Mouse (Mus musculus) limb, embryonic 10.5 days (tissue): ENCODE measurements around the gene Tas2r143. TPM values are rescaled to one million over a fixed set of nuclear protein-coding genes. Genes with fewer than 3 reads are reported as not detected.

Source experiments
- DNase-seq: peaks from one replicate; pipeline ENCODE4 v3.0.0-alpha.2; 2017; ENCODE audit warnings: low spot score
- H3K27ac ChIP-seq: fragments of 300-500 bp; sonication (generic); 2 replicates; pipeline ENCODE4 v1.5.1; 2016; ENCODE audit warnings: mild to moderate bottlenecking
- H3K27me3 ChIP-seq: fragments of 300-500 bp; sonication (generic); 2 replicates; pipeline ENCODE4 v1.6.1; 2016; ENCODE audit warnings: low read depth, mild to moderate bottlenecking; ENCODE audit not compliant: poor library complexity, severe bottlenecking
- H3K36me3 ChIP-seq: fragments of 300-500 bp; sonication (generic); 2 replicates; pipeline ENCODE4 v1.6.1; 2016; ENCODE audit warnings: mild to moderate bottlenecking, moderate library complexity
- H3K4me1 ChIP-seq: fragments of 300-500 bp; sonication (generic); 2 replicates; pipeline ENCODE4 v1.6.1; 2016
- H3K4me3 ChIP-seq: fragments of 300-500 bp; sonication (generic); 2 replicates; pipeline ENCODE4 v1.5.1; 2016; ENCODE audit warnings: mild to moderate bottlenecking, moderate library complexity
- H3K9me3 ChIP-seq: fragments of 300-500 bp; sonication (generic); replicated peaks from 2 replicates; pipeline ENCODE4 v1.6.1; 2016; ENCODE audit warnings: mild to moderate bottlenecking
- WGBS: fragments of 180-500 bp; shearing (Covaris S2); methylation state at CpG from one replicate; pipeline ENCODE4 v1.1.7; 2016; 5-methylcytosine and 5-hydroxymethylcytosine counted together
- polyA plus RNA-seq: library from polyadenylated mRNA; unstranded; fragments of >200 nt; fragmentation: Nextera tagmentation; extraction: Ambion mirVana; gene quantifications from 2 replicates; pipeline ENCODE4 v1.2.1, GENCODE M21; 2016

Tas2r143 gene
- polyA plus RNA-seq = not detected in 2 replicates

GRCm38 (mm10) chr6:42399938-42400337 lies at the start of gene Tas2r143:
Tas2r143 (plus strand) TSS chr6:42400238.
- no peak within 1 kb of the TSS for H3K4me3 ChIP-seq
- no peak for DNase-seq
- WGBS = 91% methylated on average over 1 of the region's 1 CpGs
- no peaks in the 10 kb centered on the region for H3K36me3 ChIP-seq
- H3K27ac ChIP-seq = no peak within 1 kb of the TSS
- H3K4me1 ChIP-seq = no peaks in the 10 kb centered on the region
- H3K9me3 ChIP-seq = no peaks in the 10 kb centered on the region
- no peaks in the 10 kb centered on the region for H3K27me3 ChIP-seq

GRCm38 (mm10) chr6:42350968-42351775 lies 48.9 kb upstream of the Tas2r143 start:
- peak overlapping the region; percentile 90 for H3K4me3 ChIP-seq
- no peaks in the 10 kb centered on the region for H3K9me3 ChIP-seq
- peaks cover 36% of the 10 kb centered on the region for H3K4me1 ChIP-seq
- no peaks in the 10 kb centered on the region for H3K27me3 ChIP-seq
- 37% methylated on average over 13 of the region's 13 CpGs for WGBS
- no peak for DNase-seq
- H3K36me3 ChIP-seq = peaks cover 50% of the 10 kb centered on the region
- H3K27ac ChIP-seq = peak overlapping the region; percentile 98

DNA sequence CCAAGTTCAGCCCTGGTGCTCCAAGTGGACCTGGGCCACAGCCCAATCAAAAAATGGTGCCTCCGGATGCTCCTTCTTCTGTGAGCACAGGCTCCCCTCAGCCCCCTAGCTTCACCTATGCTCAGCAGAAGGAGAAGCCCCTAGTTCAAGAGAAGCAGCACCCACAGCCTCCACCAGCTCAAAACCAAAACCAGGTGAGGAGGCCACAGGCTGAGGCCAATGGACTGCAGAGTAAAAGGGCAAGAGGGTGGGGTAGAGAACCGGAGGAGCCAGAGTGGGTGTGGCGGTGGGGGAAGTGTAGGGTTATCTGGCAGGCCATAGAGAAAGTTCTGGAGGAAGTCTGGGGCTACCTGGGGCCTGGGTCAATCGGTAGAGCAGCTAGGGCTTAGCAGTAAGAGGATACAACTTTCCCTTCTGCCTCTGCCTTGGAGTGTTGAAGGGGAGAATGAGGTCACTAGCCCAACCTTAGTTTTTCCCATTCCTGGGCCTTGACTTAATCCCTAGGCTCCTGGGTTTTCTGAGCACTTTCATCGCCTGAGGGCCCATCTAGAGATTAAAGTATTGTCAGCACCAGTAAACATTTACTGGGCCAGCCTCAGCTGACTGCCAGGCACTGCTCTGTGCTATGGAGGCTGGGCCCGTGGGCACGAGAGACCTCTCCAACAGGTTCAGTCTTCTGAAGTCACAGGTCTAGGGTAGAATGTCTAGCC lies 48.1 kb upstream of the Tas2r143 start:
- Histone ChIP-seq H3K4me1 (peaks cover 36% of the 10 kb centered on the region), H3K36me3 (peaks cover 57% of the 10 kb centered on the region)
- 81% methylated on average over 7 of the region's 7 CpGs for WGBS

GRCm38 (mm10) chr6:42352486-42352846 lies 47.6 kb upstream of the Tas2r143 start:
- 95% methylated on average over 1 of the region's 1 CpGs for WGBS
- peaks cover 63% of the 10 kb centered on the region for H3K36me3 ChIP-seq
- DNase-seq = no peak
- H3K4me3 ChIP-seq = 0 out of 2 replicates have a peak overlapping the region, but pooled peaks have one; percentile 6
- H3K27ac ChIP-seq = no peak overlapping the region
- H3K9me3 ChIP-seq = no peaks in the 10 kb centered on the region
- H3K27me3 ChIP-seq = no peaks in the 10 kb centered on the region
- H3K4me1 ChIP-seq = peaks cover 37% of the 10 kb centered on the region

More for the DNA sequence above, 48.1 kb upstream of the Tas2r143 start:
- Histone ChIP-seq H3K27ac (no peak overlapping the region), H3K4me3 (peak overlapping the region; percentile 90), H3K9me3 (no peaks in the 10 kb centered on the region), H3K27me3 (no peaks in the 10 kb centered on the region)
- no peak for DNase-seq

DNA sequence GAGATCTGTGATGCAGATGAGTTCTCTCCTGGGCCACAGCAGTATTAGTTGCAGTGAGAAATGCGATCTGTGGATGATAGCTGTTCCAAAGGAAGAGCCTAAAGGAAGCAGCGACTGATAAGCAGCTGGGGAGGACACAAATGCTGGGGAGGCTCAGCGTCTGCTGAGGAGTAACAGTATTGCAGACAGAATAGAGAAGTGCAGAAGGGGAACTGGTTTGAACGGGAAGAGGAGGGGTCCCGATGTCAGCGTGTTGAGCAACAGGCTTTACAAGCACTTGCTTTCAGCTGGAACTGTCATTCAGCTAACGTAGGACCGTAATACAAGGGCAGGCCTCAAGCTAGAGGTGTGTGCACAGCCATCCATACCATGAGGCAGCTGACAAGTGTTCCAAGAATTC lies 46.9 kb upstream of the Tas2r143 start:
- DNase-seq = no peak
- Histone ChIP-seq H3K27ac (no peak overlapping the region), H3K4me1 (peaks cover 44% of the 10 kb centered on the region), H3K9me3 (no peaks in the 10 kb centered on the region), H3K27me3 (no peaks in the 10 kb centered on the region), H3K36me3 (peaks cover 70% of the 10 kb centered on the region), H3K4me3 (no peak overlapping the region)
- WGBS = 87% methylated on average over 8 of the region's 8 CpGs

- WGBS = 81% methylated on average over 11 of the region's 11 CpGs
- DNase-seq = no peak
- Histone ChIP-seq H3K4me3 (no peak overlapping the region), H3K4me1 (peaks cover 35% of the 10 kb centered on the region), H3K36me3 (peaks cover 82% of the 10 kb centered on the region), H3K27ac (no peak overlapping the region), H3K9me3 (no peaks in the 10 kb centered on the region), H3K27me3 (no peaks in the 10 kb centered on the region)
Measured at GRCm38 (mm10) chr6:42354076-42355019, 45.7 kb upstream of the Tas2r143 start.

GRCm38 (mm10) chr6:42355366-42355765 lies 44.7 kb upstream of the Tas2r143 start:
- Histone ChIP-seq H3K4me1 (peaks cover 35% of the 10 kb centered on the region), H3K27ac (no peak overlapping the region), H3K36me3 (peaks cover 92% of the 10 kb centered on the region), H3K27me3 (no peaks in the 10 kb centered on the region), H3K4me3 (no peak overlapping the region), H3K9me3 (no peaks in the 10 kb centered on the region)
- no peak for DNase-seq
- WGBS = 95% methylated on average over 6 of the region's 6 CpGs

DNA sequence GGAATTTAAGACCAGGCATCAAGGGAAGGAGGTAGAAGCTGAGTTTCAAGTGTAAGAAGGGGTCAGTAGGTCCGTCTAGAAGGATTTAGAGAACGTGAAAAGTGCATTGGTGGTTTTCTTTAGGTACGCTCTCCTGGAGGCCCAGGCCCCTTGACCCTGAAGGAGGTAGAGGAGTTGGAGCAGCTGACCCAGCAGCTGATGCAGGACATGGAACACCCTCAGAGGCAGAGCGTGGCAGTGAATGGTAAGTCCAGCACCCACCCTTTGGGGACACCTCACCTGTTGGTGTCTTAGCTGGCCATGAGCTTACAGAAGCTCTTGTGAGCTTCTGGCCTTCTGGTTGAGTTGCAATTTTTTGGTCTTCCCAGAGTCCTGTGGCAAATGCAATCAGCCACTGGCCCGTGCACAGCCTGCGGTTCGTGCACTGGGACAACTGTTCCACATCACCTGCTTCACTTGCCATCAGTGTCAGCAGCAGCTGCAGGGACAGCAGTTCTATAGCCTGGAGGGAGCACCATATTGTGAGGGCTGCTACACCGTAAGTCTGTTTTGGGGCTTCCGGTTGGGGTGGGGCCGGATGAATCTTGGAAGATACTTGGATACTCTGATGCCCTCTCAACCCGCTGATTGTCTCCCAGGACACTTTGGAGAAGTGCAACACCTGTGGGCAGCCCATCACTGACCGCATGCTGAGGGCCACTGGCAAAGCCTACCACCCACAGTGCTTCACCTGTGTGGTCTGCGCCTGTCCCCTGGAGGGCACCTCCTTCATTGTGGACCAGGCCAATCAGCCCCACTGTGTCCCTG lies 44.0 kb upstream of the Tas2r143 start:
- Histone ChIP-seq H3K27me3 (no peaks in the 10 kb centered on the region), H3K27ac (no peak overlapping the region), H3K36me3 (peaks cover 98% of the 10 kb centered on the region), H3K9me3 (no peaks in the 10 kb centered on the region), H3K4me3 (no peak overlapping the region), H3K4me1 (peaks cover 30% of the 10 kb centered on the region)
- WGBS = 93% methylated on average over 13 of the region's 13 CpGs
- no peak for DNase-seq

GRCm38 (mm10) chr6:42356913-42357312 lies 43.1 kb upstream of the Tas2r143 start:
- DNase-seq = no peak
- Histone ChIP-seq H3K9me3 (no peaks in the 10 kb centered on the region), H3K36me3 (peaks cover 97% of the 10 kb centered on the region), H3K4me3 (no peak overlapping the region), H3K27ac (no peak overlapping the region), H3K27me3 (no peaks in the 10 kb centered on the region), H3K4me1 (peaks cover 21% of the 10 kb centered on the region)
- WGBS = 96% methylated on average over 5 of the region's 5 CpGs

DNA sequence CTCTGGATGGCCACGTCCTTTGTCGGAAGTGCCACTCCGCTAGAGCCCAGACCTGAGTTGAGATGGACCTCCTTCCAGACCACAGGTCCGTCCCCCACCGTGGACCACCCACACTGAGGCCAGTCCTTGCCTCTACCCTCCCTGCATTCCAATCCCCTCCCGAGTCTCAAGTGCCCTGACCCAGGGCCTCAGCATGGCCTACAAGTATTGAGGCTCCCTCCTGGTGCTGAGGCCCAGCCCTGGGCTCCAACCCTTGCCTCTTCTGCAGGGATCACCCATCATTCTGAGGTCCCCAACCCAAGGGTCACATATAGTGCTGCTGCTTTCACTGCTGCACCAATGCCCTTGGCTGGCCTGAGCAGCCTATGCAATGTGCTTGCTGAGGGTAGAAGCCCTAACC lies 42.1 kb upstream of the Tas2r143 start:
- Histone ChIP-seq H3K9me3 (no peaks in the 10 kb centered on the region), H3K4me3 (no peak overlapping the region), H3K4me1 (peaks cover 19% of the 10 kb centered on the region), H3K36me3 (peaks cover 89% of the 10 kb centered on the region), H3K27ac (no peak overlapping the region), H3K27me3 (no peaks in the 10 kb centered on the region)
- WGBS = 63% methylated on average over 6 of the region's 6 CpGs
- DNase-seq = no peak

- H3K36me3 ChIP-seq = peaks cover 79% of the 10 kb centered on the region
- peaks cover 21% of the 10 kb centered on the region for H3K4me1 ChIP-seq
- H3K9me3 ChIP-seq = no peaks in the 10 kb centered on the region
- no peaks in the 10 kb centered on the region for H3K27me3 ChIP-seq
- H3K27ac ChIP-seq = no peak overlapping the region
- DNase-seq = no peak
- 92% methylated on average over 12 of the region's 12 CpGs for WGBS
- no peak overlapping the region for H3K4me3 ChIP-seq
Measured at GRCm38 (mm10) chr6:42358901-42359300, 41.1 kb upstream of the Tas2r143 start.
